Mouse (Mus musculus): Measurements from ENCODE around the gene Adig.

The Adig gene

DNA sequence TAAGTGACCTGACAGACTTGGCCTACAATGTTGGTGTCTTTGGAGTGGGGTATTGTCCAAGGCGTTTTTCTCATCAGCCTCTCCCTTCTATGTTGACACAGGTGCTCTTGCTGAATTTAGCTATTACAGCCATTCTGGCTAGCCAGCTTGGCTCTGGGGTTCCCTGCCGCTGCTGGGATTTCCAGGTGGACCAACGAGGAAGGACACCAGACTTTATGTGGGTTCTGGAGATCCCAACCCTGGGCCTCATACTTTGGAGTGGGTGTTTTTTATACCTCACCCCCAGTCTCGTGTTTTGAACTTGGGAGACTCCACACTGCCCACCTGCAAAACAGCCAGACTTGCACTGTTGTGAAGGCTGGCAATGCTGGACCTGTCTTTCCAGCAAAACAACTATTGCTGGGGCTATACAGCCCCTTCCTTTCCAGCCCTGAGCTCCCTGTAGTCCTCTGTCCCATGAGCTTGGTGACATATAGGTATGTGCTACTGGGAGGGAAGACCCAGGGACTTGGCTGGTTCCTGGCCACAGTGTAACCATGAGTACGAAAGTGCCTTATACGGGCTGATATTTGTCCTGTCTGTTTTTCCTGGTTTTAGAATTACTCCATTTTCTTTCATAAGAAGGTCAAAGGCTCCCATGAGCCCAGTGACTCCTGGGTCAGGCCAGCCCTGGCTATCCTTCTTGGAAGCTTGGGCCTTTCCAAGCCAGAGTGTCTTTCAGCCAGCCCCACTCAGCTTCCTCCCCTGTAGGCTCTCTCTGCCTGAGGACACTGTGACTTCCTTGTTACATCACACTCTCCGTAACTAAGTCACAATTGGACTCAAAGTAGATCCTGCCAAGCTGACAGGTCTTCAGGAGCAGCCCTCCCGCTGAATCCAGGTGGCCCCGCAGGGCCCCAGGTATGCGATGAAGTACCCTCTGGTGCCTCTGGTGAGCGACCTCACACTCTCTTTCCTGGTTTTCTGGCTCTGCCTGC is at the start of gene Adig:
Gene Adig (plus strand): TSS at position 777 of the 977 bp plus-strand sequence.
- DNase-seq (ENCODE audit: low spot score): no peak

DNA sequence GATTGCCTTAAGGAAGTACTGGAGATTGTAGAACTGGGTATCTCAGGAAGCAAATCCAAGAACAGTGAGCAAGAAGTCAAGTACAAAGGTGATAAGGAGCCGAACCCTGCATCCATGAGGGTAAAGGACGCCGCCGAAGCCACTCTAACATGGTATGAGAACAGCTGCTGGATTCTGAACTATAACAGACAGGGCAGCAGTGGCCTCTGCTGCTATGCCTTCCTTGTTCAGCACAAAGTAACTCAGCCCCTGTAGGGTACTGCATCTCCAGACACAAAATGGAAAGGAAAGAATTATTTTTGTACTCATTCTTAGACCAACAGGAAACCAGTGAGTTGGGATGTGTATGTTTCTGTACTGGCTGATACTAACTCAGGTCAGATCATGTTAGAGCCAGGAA is 46.0 kb upstream of the Adig start:
- DNase-seq (ENCODE audit: low spot score): no peak

DNA sequence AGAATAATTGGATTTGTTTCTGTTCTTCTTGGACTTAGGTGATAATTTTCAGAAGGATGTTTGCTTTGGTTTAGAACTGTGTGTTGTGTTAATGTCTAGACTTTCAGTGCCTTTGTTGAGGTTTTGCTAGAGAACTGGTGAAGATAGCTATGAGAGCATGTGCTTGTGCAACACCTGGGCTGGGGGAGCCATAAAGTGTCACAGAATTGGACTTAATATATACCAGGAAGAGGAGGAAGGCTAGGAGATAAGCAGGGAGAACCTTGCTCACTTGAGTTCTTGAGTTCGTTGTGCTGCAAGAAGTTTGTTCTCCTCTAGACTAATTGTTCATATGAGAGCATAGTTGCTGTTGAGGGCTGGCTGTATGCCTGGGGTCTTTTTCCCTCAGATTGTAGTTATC is 44.8 kb upstream of the Adig start:
- no peak for DNase-seq (ENCODE audit: low spot score)

DNA sequence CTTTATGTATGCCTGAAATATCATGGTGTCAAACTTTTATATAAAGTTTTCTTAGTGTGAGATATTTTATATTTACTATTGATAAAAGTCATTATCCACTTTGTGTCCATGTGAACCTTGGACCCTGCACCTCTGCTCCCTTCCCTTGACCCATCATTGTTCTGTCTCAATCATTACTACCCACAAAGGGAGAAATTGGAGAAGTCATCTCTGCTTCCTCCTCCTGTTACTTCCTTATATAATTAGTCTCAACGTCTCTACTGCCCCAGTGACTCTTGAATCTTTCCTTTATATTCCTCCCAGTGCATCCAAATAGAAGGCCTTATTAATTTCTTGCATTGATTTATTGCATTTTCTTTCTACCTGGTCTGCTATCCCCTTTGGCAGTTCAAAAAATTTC is 40.0 kb upstream of the Adig start:
- DNase-seq (ENCODE audit: low spot score): no peak

DNA sequence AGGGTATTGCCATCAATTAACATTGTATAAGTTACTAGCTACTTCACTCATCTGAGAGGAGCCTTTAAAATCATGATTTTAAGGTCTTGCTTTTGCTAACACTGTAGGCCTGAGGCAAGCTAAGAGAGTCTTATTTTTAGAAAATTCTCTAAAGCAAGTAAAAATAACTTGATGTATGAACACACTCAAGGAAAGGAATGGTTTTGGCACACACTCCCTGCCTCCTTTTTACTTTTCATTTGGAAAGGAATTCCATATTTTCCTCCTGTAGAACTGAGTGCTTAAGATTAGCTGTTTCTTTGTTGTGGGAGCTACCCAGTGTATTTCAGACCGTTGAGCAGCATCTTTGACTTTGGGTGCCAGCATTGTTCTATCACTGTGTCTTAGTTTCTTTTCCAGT is 28.3 kb upstream of the Adig start:
- no peak for DNase-seq (ENCODE audit: low spot score)

DNA sequence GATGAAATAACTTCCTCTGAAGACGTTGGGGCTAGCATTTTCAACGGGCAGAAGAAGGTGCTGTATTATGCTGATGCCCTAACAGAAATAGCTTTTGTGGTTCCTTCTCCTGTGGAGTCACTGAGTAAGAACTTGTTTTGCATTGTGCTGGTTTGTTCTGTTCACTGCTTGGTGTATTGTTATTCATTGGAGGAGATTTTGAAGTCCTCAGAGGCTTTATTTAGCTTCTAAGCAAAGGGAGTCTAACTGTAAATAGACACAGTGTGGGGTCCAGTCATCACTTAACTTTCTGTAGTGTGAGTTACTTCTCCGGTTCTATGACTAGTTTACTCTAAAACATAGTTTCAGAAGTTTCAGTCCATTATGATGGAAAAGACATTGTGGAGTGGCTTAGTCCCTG is 24.8 kb upstream of the Adig start:
- no peak for DNase-seq (ENCODE audit: low spot score)

DNA sequence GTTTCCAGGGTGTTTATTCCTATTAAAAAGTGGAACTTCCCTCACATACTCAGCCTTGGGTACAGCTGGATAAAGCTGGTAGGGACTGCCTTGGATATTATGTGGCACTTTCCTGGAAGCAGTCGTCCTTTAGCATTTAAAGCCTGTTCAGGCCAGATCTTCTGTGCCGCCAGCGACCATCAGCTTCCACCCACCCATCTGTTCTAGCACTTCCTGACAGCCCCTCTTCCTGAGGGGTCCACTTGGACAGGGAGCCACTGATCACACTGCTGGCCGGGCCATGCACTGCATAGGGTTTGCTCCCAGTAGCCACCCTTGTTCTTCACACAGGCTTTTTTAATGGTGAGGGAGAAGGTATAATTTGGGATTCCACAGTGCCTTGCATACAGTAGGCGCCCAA is 4.0 kb upstream of the Adig start:
- DNase-seq (ENCODE audit: low spot score): no peak

DNA sequence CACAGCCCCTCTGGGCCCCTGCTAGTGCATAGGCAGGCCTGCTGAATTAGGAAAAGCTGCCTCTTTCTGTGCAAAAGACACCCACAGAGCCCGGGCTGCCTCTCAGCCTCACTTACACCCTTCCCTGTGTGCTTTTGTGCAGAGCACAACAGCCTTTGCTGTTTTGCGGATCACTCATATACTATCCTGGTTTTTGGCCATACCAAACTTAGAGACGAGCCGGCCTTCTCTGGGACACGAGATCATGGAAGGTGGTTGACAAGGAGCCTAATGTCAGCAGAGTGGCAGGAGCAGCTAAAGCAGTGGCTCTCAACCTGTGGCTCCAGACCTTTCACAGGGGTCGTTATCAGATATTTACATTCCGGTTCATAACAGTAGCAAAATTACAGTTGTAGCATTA is 814 bp downstream of the Adig start:
- DNase-seq (ENCODE audit: low spot score): no peak

DNA sequence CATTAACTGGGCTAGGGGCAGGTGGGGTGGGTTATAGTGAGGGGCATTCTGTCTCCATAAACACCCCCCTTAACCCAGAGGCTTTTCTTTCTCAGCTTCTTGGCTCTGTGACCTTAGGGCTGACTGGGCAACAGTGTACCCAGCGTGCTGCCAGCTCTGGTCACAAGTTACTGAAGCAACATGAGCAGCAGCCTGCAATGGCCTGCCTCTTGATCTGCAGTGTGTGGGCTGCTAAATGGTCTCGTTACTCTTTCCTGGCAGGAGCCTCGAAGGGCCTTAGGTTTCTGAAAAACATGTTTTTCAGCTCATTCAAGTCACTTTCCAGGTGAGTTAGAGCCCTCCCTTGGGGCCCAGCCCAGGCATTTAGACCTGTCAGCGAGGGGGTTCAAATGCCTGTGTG is 1.3 kb downstream of the Adig start:
- no peak for DNase-seq (ENCODE audit: low spot score)

DNA sequence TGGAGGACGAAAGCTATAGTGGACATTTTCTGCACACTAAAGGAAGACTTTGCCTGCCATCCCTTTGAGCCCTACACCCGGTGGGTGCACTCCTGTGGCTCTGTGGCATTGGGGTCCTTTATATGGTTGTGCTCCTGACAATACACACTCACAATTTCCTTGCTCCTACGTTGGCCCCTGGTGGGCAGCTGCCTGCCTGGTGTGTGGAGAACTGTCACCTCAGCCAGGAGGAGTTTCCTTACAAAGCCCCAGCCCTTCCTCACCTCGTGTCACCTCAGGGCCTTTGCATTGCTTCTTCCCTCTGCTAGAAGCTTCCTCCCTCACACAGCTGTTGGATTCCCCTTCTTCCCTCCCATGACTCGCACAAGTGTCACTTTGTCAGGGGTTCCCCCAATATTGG is 4.1 kb downstream of the Adig start:
- DNase-seq (ENCODE audit: low spot score): no peak

DNA sequence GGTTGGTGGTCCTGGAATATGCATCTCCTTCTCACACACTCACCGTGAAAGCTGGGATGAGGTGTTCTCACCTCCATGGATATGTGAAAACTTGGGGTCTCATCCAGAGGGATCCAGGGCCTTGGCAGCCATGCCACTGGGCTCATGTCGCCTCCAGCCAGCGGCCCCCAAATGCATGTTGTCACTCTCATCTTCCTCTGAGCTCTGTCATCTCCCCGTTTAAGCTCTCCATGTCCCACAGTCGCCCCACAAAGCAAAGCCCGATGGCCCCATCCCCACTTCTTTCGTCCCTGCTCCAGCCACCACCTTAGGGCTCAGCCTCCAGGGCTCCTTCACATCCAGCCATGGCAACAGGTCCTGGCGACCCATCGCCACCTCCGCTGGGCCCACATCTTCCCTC is 4.6 kb downstream of the Adig start:
- DNase-seq (ENCODE audit: low spot score): no peak

DNA sequence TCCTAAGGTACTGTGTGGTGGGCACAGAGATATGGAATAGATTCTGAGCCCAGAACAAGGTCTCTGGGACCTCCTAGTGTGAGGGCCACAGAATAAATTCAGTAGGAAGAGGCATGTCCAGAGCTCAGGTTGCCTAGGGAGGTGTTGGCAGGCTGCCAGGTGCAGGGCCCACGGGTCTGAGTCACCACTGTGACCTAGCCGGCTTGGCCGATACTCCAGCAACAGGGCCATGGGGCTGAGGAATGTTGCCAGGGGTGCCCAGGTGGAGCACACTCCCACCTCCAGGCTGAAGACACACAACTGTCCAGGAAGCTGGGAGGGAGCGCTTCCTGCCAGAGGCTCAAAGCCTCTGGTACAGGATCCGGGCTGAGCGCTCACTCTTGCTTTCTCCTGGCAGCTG is 8.3 kb downstream of the Adig start:
- no peak for DNase-seq (ENCODE audit: low spot score)

DNA sequence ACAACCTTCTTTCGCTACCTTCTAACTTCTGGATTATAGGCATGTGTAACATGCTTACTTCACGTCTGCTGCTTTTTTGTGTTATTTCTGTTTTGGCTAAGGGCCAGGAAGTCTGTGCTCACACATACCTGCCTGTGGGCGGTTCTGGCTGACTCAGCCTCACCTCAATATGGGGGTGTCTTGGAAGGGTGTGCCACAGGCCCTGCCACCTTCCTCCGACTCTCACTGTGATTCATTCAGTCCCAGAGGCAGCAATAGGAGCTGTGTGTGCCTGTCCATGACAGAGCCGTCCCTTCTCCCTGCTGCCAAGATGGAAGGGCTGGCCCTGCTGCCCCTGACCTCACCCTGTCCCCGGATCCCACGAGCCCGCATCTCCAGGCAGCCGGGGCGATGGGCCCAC is 10.1 kb downstream of the Adig start, which contains the start of gene Arhgap40:
Gene Arhgap40 (plus strand): TSS at position 269 of the 400 bp plus-strand sequence.
- no peak for DNase-seq (ENCODE audit: low spot score)

DNA sequence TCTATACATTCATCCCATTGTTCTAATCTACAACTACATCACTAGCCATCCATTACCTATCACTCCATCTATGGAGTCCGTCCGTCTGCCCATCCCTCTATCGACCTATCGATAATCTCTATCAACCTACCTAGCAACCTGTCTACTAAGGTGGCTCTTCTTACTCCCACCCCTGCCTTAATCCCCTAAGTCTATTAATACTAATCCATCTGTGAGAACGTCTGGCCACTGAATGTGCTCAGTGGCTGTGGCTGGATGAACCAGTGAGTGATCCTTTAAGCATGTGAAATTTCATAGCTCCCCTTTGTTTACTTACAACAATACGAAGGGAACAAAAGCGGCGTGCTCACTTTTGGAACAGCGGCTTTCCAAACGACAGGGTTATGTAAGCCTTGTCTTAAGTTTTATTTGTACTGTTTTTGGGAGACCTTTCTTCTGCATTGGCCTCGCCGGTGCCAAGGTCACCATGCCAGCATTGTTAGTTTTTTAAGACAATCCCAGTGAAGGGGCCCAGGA is 11.5 kb downstream of the Adig start:
- no peak for DNase-seq (ENCODE audit: low spot score)

DNA sequence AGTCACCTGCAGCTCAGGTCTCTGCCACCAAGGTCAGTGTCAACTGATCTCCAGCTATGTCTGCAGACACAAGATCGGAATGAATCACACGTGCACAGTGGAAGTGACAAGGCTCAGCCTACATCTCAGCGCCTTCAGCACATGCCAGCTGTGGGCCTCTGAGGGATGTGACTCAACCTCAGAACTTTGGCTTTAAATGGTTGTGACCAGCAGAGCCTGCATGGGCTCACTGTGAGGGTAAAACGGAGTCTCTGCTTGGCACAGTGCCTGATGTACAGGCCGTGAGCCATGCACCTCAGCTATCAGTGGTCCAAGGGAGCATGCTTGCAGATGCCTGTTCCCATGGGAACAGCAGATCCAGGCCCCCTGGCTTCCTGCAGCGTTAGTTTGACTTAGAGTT is 16.2 kb downstream of the Adig start:
- no peak for DNase-seq (ENCODE audit: low spot score)

DNA sequence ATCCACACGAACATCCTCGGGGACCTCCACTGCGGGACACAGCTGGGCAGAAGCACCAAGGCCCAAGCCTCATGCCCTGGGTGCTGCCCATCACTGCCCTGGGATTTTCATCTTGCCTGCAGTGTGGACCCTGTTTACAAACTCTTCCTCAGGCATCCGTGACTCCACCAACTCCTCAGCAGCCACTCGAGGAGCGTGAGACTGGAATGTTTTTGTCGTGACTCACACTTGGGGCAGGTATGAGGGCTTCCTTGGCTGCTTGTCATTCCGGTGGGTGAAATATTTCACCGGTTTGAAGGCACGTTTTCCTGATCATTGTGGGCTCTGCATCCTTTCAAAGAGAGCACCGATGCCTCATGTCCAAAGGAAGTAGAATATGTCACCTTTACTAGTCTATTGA is 16.7 kb downstream of the Adig start:
- DNase-seq (ENCODE audit: low spot score): no peak

DNA sequence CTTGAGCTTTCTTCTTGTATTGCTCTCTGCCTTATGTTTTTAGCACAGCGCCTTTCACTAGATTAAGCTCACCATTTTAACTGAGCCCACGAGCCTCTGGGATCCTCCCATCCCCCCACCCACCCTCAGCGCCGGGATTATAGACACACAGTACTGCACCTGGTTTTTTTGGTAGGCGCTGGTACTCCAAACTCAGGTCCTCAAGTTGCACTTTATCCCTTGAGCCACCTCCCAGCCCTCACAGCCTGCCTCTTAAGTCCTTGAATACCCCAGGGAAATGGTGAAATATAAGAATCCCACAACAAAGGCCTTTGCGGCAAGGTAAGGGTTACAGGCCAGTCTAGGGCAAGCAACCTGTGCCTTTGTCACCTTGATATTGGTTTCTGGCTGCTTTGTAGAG is 17.4 kb downstream of the Adig start:
- no peak for DNase-seq (ENCODE audit: low spot score)

DNA sequence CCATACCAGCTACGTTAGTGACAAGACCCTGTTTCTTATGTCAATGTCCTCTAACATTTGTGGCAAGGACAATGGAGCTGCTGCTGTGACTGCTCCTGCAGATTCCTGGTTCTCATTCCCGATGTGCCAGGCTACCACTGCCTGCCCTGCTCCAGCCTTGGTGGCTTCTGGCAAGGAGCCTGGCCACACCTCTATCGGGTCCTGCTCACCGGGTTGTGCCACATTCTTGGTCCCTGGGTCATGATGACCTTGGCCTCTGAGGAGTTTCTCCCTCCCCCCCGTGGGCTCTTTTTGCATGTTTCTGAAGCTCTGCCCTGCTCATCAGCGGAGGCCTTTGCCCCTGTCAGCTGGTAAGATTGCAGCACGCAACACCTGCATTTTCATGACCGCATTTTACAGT is 20.6 kb downstream of the Adig start:
- no peak for DNase-seq (ENCODE audit: low spot score)

DNA sequence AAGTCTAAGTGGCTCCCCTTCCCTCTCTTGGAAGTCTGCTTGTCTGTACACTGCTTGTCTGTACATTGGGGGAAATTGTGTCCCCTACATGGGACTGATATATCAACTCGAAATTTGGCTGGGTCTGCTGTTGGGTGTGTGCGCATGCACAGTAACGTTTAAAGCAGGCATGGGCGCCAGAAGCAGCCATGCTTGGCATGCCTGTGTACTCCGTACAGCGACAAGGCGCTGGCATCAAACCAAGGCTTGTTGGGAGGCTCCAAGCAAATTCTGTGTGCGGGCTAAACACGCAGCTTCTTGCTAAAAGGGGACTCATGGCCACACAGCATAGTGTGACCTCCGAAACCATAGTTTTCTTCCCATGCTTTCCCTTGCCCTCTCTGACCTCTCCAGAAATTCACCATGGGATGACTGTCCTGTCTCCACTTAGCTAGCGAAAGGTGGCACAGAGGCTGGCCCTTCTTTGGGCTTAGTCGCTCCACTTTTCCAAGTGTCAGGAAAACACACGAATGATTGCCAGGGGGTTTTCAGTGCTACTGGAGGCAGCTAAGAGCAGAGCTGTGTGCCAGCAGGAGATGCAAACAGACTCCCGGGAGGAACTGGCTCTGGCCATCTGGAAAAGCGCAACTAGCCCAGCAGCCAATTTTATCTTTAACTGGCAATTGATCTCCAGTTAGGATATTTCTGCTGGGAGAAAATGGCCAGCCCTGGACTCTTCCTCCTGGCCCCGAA is 21.9 kb downstream of the Adig start:
- no peak for DNase-seq (ENCODE audit: low spot score)

DNA sequence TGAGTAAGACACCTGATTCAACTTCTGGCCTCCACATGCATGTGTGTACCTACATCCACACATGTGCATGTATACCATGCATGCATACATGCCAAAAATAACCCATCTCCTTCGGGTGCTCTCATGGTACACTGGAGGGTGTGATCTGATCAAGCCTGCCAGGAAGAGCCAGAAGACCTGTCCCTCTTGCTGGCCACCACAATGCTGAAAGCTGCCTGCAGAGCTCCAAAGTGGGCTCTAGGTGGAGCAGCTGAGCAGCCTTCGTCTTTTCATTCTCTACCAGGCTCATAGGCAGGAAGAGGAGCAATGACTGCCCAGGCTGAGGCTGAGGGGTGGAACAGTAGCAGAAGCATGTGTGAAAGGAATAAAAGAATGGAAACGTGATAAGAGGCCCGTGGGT is 31.7 kb downstream of the Adig start:
- DNase-seq (ENCODE audit: low spot score): peak; percentile 64

DNA sequence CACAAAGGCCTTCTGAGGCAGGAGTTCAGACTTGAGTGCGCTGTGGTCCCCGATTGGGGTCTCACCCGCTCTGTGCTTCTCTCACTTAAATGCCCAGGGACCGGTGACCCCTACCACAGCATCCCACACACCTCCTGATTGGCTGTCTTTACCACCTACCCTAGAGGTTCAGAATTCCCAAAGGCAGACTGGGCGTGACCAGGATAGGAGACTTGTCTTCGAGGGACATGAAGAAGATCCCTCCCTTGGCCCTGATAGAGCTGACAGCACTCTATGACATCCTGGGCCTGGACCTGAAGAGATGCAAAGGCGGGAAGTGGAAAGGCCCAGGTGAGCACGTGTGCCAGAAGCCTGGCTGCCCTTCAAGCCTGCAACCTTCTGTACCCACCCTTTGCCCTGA is 32.1 kb downstream of the Adig start:
- no peak for DNase-seq (ENCODE audit: low spot score)

DNA sequence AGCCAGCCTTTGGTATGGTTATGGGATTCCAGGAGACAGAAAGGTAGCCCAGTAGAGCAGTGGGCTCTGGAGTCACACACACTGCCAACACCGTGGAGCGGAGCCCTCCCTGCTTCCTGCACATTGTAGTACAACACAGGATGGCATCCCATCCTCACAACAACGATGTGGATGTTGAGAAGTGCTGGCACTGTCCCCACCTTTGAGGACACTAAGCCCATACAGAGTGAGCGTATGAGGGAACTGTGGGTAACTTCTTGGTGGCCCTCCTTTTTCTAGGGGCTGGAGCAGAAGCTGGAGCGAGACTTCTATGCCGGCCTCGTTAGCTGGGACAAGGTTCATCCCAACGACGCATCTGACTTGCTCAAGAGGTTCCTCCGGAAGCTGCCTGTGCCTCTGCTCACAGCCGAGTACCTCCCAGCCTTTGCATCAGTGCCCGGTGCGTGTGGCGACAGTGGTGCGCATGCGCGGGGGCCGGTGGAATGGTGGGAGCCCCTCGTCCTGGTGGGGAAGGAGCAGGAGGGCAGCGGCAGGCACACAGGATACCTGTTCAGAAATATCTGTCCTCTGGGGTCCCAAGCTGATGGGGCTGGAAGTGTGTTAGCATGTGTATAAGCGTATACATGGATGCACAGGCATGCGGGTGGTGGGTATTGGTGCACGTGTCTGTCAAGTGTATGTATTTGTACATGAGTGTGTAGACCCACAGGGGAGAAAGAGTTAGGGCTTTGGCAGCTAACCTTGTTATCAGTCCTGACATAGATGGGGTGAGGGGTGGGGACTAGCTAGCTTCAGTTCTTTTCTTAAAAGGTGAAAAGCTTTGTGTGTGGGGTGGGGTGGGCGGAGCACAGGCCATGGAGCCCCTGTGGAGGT is 37.3 kb downstream of the Adig start:
- no peak for DNase-seq (ENCODE audit: low spot score)

All from layer of hippocampus, adult 11-12 months (tissue).